Mouse (Mus musculus): ENCODE results near the gene Hddc3. TPM values are rescaled to one million over a fixed set of nuclear protein-coding genes. Genes with fewer than 3 reads are reported as not detected.

Gene Hddc3
- polyA plus RNA-seq, 1 experiment: 54.6 TPM

- Histone ChIP-seq H3K4me3 (ENCODE audit: insufficient read depth, low read length) (no peak overlapping the region), H3K4me1 (ENCODE audit: control insufficient read depth, insufficient read depth, low read length) (no peaks in the 10 kb centered on the region)
- TF ChIP-seq POLR2A (IDR thresholded peaks at IDR 0.05; ENCODE audit: extremely low read depth, insufficient read depth, low read length): no peak
- no peak for TF ChIP-seq CTCF (IDR thresholded peaks at IDR 0.05; ENCODE audit: extremely low read depth, insufficient read depth, low read length)
Observed at GRCm38 (mm10) chr7:80326076-80326475, 16.8 kb upstream of the Hddc3 start.

GRCm38 (mm10) chr7:80330278-80330677 is 12.6 kb upstream of the Hddc3 start:
- Histone ChIP-seq H3K4me1 (ENCODE audit: control insufficient read depth, insufficient read depth, low read length) (no peaks in the 10 kb centered on the region), H3K27ac (ENCODE audit: insufficient read depth, low read length) (no peak overlapping the region), H3K4me3 (ENCODE audit: insufficient read depth, low read length) (no peak overlapping the region)
- TF ChIP-seq CTCF (IDR thresholded peaks at IDR 0.05; ENCODE audit: extremely low read depth, insufficient read depth, low read length): no peak
- no peak for TF ChIP-seq POLR2A (IDR thresholded peaks at IDR 0.05; ENCODE audit: extremely low read depth, insufficient read depth, low read length)

More at GRCm38 (mm10) chr7:80326076-80326475, 16.8 kb upstream of the Hddc3 start:
- H3K27ac ChIP-seq (ENCODE audit: insufficient read depth, low read length): no peak overlapping the region

GRCm38 (mm10) chr7:80331433-80331832 is 11.5 kb upstream of the Hddc3 start:
- H3K4me1 ChIP-seq (ENCODE audit: control insufficient read depth, insufficient read depth, low read length): no peaks in the 10 kb centered on the region; the same call in 1 of the 2 replicates
- TF ChIP-seq CTCF (IDR thresholded peaks at IDR 0.05; ENCODE audit: extremely low read depth, insufficient read depth, low read length) (no peak), POLR2A (IDR thresholded peaks at IDR 0.05; ENCODE audit: extremely low read depth, insufficient read depth, low read length) (no peak)
- H3K4me3 ChIP-seq (ENCODE audit: insufficient read depth, low read length): no peak overlapping the region
- no peak overlapping the region for H3K27ac ChIP-seq (ENCODE audit: insufficient read depth, low read length)

- Histone ChIP-seq H3K4me1 (ENCODE audit: control insufficient read depth, insufficient read depth, low read length) (no peaks in the 10 kb centered on the region; the same call in 1 of the 2 replicates), H3K27ac (ENCODE audit: insufficient read depth, low read length) (no peak overlapping the region), H3K4me3 (ENCODE audit: insufficient read depth, low read length) (no peak overlapping the region)
- TF ChIP-seq POLR2A (IDR thresholded peaks at IDR 0.05; ENCODE audit: extremely low read depth, insufficient read depth, low read length) (no peak), CTCF (IDR thresholded peaks at IDR 0.05; ENCODE audit: extremely low read depth, insufficient read depth, low read length) (no peak)
Observed at GRCm38 (mm10) chr7:80334848-80335247, 8.1 kb upstream of the Hddc3 start.

- no peaks in the 10 kb centered on the region; the same call in 1 of the 2 replicates for H3K4me1 ChIP-seq (ENCODE audit: control insufficient read depth, insufficient read depth, low read length)
- H3K27ac ChIP-seq (ENCODE audit: insufficient read depth, low read length): no peak overlapping the region
- no peak overlapping the region for H3K4me3 ChIP-seq (ENCODE audit: insufficient read depth, low read length)
- TF ChIP-seq POLR2A (IDR thresholded peaks at IDR 0.05; ENCODE audit: extremely low read depth, insufficient read depth, low read length) (no peak), CTCF (IDR thresholded peaks at IDR 0.05; ENCODE audit: extremely low read depth, insufficient read depth, low read length) (no peak)
Observed at GRCm38 (mm10) chr7:80336932-80337331, 6.0 kb upstream of the Hddc3 start.

DNA sequence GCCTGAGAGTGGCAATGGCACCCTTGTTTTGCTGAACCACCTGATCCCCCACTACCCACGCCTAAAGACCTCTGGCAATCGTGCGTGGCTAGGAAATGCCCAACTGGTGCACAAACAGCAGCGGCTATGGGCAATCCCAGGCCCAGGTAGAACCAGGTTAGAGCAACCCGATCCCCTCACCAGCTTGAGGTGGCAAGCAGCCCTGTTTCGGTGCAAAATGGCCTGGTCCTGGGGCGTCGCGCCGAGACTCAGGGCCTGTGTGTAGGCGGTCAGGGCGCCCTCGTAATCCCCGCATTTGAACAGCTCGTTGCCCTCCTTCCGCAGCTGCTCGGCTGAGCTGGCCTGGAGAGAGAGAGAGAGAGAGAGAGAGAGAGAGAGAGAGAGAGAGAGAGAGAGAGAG is 3.5 kb upstream of the Hddc3 start:
- TF ChIP-seq POLR2A (IDR thresholded peaks at IDR 0.05; ENCODE audit: extremely low read depth, insufficient read depth, low read length) (no peak), CTCF (IDR thresholded peaks at IDR 0.05; ENCODE audit: extremely low read depth, insufficient read depth, low read length) (no peak)
- H3K4me1 ChIP-seq (ENCODE audit: control insufficient read depth, insufficient read depth, low read length): no peaks in the 10 kb centered on the region; the same call in none of the 2 replicates
- peak overlapping the region; percentile 60 for H3K4me3 ChIP-seq (ENCODE audit: insufficient read depth, low read length)
- H3K27ac ChIP-seq (ENCODE audit: insufficient read depth, low read length): no peak overlapping the region

GRCm38 (mm10) chr7:80339793-80340628 is 2.9 kb upstream of the Hddc3 start:
- Histone ChIP-seq H3K4me3 (ENCODE audit: insufficient read depth, low read length) (peak overlapping the region; percentile 60), H3K27ac (ENCODE audit: insufficient read depth, low read length) (no peak overlapping the region; the same call in 1 of the 2 replicates), H3K4me1 (ENCODE audit: control insufficient read depth, insufficient read depth, low read length) (no peaks in the 10 kb centered on the region; the same call in none of the 2 replicates)
- TF ChIP-seq CTCF (IDR thresholded peaks at IDR 0.05; ENCODE audit: extremely low read depth, insufficient read depth, low read length) (peak; percentile 62), POLR2A (IDR thresholded peaks at IDR 0.05; ENCODE audit: extremely low read depth, insufficient read depth, low read length) (peak; percentile 97)

DNA sequence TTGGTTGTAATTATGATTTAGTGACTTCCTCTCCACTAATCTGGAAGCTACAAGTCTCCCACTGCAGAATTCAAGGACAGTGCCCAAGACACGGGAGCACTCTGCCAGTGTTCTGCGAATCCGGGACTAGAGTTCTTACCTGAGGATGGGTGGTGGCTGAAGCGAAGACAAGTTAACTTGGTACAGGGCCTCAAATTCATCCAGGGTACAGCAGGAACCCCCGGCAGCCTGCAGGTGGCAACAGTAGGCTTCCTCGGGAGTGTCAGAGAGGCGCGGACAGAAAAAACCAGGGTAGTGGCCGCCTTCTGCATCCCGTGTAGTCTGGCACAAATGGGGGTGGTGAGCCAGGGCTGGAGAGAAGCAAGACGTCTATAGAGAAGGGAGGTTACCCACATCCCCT is 2.1 kb upstream of the Hddc3 start, which contains the start of gene Unc45a:
Gene Unc45a (minus strand): TSS at position 213 of the 400 bp plus-strand sequence.
- H3K4me1 ChIP-seq (ENCODE audit: control insufficient read depth, insufficient read depth, low read length): no peaks in the 10 kb centered on the region; the same call in none of the 2 replicates
- no peak within 1 kb of the TSS; the same call in 1 of the 2 replicates for H3K27ac ChIP-seq (ENCODE audit: insufficient read depth, low read length)
- H3K4me3 ChIP-seq (ENCODE audit: insufficient read depth, low read length): peak within 1 kb of the TSS; percentile 60
- TF ChIP-seq CTCF (IDR thresholded peaks at IDR 0.05; ENCODE audit: extremely low read depth, insufficient read depth, low read length) (peak; percentile 61), POLR2A (IDR thresholded peaks at IDR 0.05; ENCODE audit: extremely low read depth, insufficient read depth, low read length) (no peak)

- H3K4me1 ChIP-seq (ENCODE audit: control insufficient read depth, insufficient read depth, low read length): no peaks in the 10 kb centered on the region; the same call in none of the 2 replicates
- no peak overlapping the region for H3K4me3 ChIP-seq (ENCODE audit: insufficient read depth, low read length)
- no peak overlapping the region for H3K27ac ChIP-seq (ENCODE audit: insufficient read depth, low read length)
- TF ChIP-seq POLR2A (IDR thresholded peaks at IDR 0.05; ENCODE audit: extremely low read depth, insufficient read depth, low read length) (no peak), CTCF (IDR thresholded peaks at IDR 0.05; ENCODE audit: extremely low read depth, insufficient read depth, low read length) (no peak)
Observed at GRCm38 (mm10) chr7:80341793-80342192, 1.1 kb upstream of the Hddc3 start.

Measured in cortical plate, adult 2 months (tissue).